Comparison of ENCODE assay signal across 24 mouse cellular contexts in genomic region chr11:22922546-22922945, GRCm38 (mm10). TPM values are rescaled to one million over a fixed set of nuclear protein-coding genes. Genes with fewer than 3 reads are reported as not detected.
DNase-seq lines count a peak whose midpoint lies in the region; ATAC-seq and TF ChIP-seq lines count a peak whose summit lies in the region.
"Had no signal": no experiment of that assay in that cellular context is flagged by ENCODE, and none has a peak within 500 bp of the region (broad histone marks: within the 10 kb centered on the region; RNA-seq: fewer than 3 reads in every experiment).

No protein-coding gene starts in this region.

- no peak for ATAC-seq in kidney, embryonic 16.5 days (ENCODE audit: low FRiP score, low TSS enrichment)
- ATAC-seq in kidney, embryonic 14.5 days (ENCODE audit: low FRiP score, low TSS enrichment) = no peak
- ATAC-seq: forebrain, embryonic 14.5 days had no signal

- DNase-seq in kidney, adult 2 months = peak; percentile 57
- DNase-seq in kidney, postnatal 25 days = no peak
- peak; percentile 42 for DNase-seq in kidney, adult 9 months
- peak; percentile 11 to 41 for DNase-seq in kidney, postnatal 36 days
- DNase-seq in yolk sac, embryonic 10.5 days (ENCODE audit: low spot score) = peak; percentile 50
- DNase-seq in layer of hippocampus, adult 18-20 months (ENCODE audit: low spot score in 2 of 2) = no peak
- DNase-seq: adrenal gland, adult 2 months; adrenal gland, postnatal 10 days; adrenal gland, postnatal 25 days; cerebellum, adult 11 months; cerebellum, adult 18-20 months; cerebellum, adult 8-10 months; cerebellum, adult 9-11 months; cerebellum, postnatal 14 days; cerebellum, postnatal 36 days; embryo, embryonic 11 days had no signal

- H3K9ac ChIP-seq in kidney, embryonic 16.5 days (replicated peaks; ENCODE audit: low read length) = no peak overlapping the region
- no peak overlapping the region for H3K9ac ChIP-seq in kidney, embryonic 14.5 days (ENCODE audit: low read depth, low read length)
- H3K9ac ChIP-seq: embryonic facial prominence, embryonic 13.5 days; embryonic facial prominence, embryonic 15.5 days; forebrain, embryonic 12.5 days had no signal

- no peaks in the 10 kb centered on the region for H3K9me3 ChIP-seq in kidney, embryonic 16.5 days (ENCODE audit: low read length)
- no peaks in the 10 kb centered on the region for H3K9me3 ChIP-seq in kidney, embryonic 14.5 days (ENCODE audit: control insufficient read depth, low read length)
- H3K9me3 ChIP-seq: embryonic facial prominence, embryonic 13.5 days; embryonic facial prominence, embryonic 15.5 days; forebrain, embryonic 10.5 days; forebrain, embryonic 12.5 days had no signal

- H3K27ac ChIP-seq in kidney, adult 2 months (ENCODE audit: insufficient read depth, low read depth, low read length) = no peak overlapping the region
- H3K27ac ChIP-seq in kidney, embryonic 16.5 days (ENCODE audit: low read length) = no peak overlapping the region
- H3K27ac ChIP-seq in kidney, embryonic 14.5 days (ENCODE audit: low read depth, low read length) = no peak overlapping the region
- H3K27ac ChIP-seq: embryonic facial prominence, embryonic 13.5 days; embryonic facial prominence, embryonic 15.5 days; forebrain, embryonic 10.5 days; forebrain, embryonic 12.5 days had no signal

- TF ChIP-seq POLR2A in kidney, adult 2 months (IDR thresholded peaks at IDR 0.05; ENCODE audit: low read depth, low read length) = no peak

- TF ChIP-seq CTCF in kidney, adult 2 months (conservative IDR thresholded peaks at IDR 0.05; ENCODE audit: insufficient read depth, insufficient read length, low read depth, low read length) = no peak

- 74% methylated on average over 2 of the region's 2 CpGs for WGBS in kidney, adult 2 months
- WGBS in kidney, embryonic 16.5 days = 78% methylated on average over 2 of the region's 2 CpGs
- WGBS in kidney, embryonic 14.5 days = 76% methylated on average over 2 of the region's 2 CpGs

- no peak overlapping the region for H3K4me2 ChIP-seq in kidney, embryonic 16.5 days (replicated peaks; ENCODE audit: low read depth, low read length)
- no peak overlapping the region for H3K4me2 ChIP-seq in kidney, embryonic 14.5 days (replicated peaks; ENCODE audit: low read depth, low read length)
- H3K4me2 ChIP-seq: embryonic facial prominence, embryonic 13.5 days; embryonic facial prominence, embryonic 15.5 days; forebrain, embryonic 12.5 days had no signal

- no peaks in the 10 kb centered on the region for H3K27me3 ChIP-seq in kidney, adult 2 months (replicated peaks; ENCODE audit: control insufficient read depth, insufficient read depth, low read length)
- H3K27me3 ChIP-seq in kidney, embryonic 16.5 days (ENCODE audit: insufficient read depth, low read length) = no peaks in the 10 kb centered on the region
- H3K27me3 ChIP-seq in kidney, embryonic 14.5 days (ENCODE audit: control insufficient read depth, insufficient read depth, low read length) = no peaks in the 10 kb centered on the region
- H3K27me3 ChIP-seq: embryonic facial prominence, embryonic 13.5 days; embryonic facial prominence, embryonic 15.5 days; forebrain, embryonic 12.5 days had no signal

- peaks cover 16% of the 10 kb centered on the region; the same call in 1 of the 2 replicates for H3K4me1 ChIP-seq in kidney, adult 2 months (ENCODE audit: control insufficient read depth, insufficient read depth, low read length)
- H3K4me1 ChIP-seq in kidney, embryonic 16.5 days (ENCODE audit: insufficient read depth, low read length) = no peaks in the 10 kb centered on the region
- H3K4me1 ChIP-seq in kidney, embryonic 14.5 days (ENCODE audit: control insufficient read depth, insufficient read depth, low read length) = no peaks in the 10 kb centered on the region
- H3K4me1 ChIP-seq: embryonic facial prominence, embryonic 13.5 days; embryonic facial prominence, embryonic 15.5 days; forebrain, embryonic 12.5 days had no signal

- no peaks in the 10 kb centered on the region for H3K36me3 ChIP-seq in kidney, adult 2 months (ENCODE audit: control insufficient read depth, insufficient read depth, low read length)
- H3K36me3 ChIP-seq in kidney, embryonic 16.5 days (ENCODE audit: insufficient read depth, low read length) = 0 out of 2 replicates have a peak, but pooled peaks cover under 1% of the 10 kb centered on the region
- no peaks in the 10 kb centered on the region for H3K36me3 ChIP-seq in kidney, embryonic 14.5 days (ENCODE audit: control insufficient read depth, insufficient read depth, low read length)
- H3K36me3 ChIP-seq: embryonic facial prominence, embryonic 13.5 days; forebrain, embryonic 12.5 days had no signal

- H3K4me3 ChIP-seq in kidney, adult 2 months (ENCODE audit: insufficient read depth, low read depth, low read length) = no peak overlapping the region
- H3K4me3 ChIP-seq in kidney, embryonic 16.5 days (ENCODE audit: low read length) = no peak overlapping the region
- H3K4me3 ChIP-seq in kidney, embryonic 14.5 days (ENCODE audit: low read length) = no peak overlapping the region
- H3K4me3 ChIP-seq: embryonic facial prominence, embryonic 13.5 days; embryonic facial prominence, embryonic 15.5 days; erythroblast, embryonic 14.5 days; forebrain, embryonic 10.5 days; forebrain, embryonic 12.5 days had no signal

RNA-seq across cellular contexts. Expression of gene Zrsr1, which starts 49.3 kb away (rescaled TPM):
- 5.9 and 6.1 TPM in 2 replicates for polyA plus RNA-seq in kidney, adult 2 months (2012; rRNA removed)
- polyA plus RNA-seq in kidney, embryonic 16.5 days (2015; fragmentation: Nextera tagmentation; extraction: Ambion mirVana) = 3.7 and 3.8 TPM in 2 replicates
- polyA plus RNA-seq in kidney, embryonic 14.5 days (2014; fragmentation: Nextera tagmentation; extraction: Ambion mirVana) = 2.3 and 3.0 TPM in 2 replicates
- 10 to 100 TPM; 71.3 to 72.3 TPM for total RNA-seq in layer of hippocampus, adult 18-20 months (2021)

RNA-seq across cellular contexts. Expression of gene Gm28048, which starts 59.3 kb away (rescaled TPM):
- polyA plus RNA-seq in kidney, adult 2 months (2012; rRNA removed) = 1.4 and 1.7 TPM in 2 replicates
- 24.4 and 24.7 TPM in 2 replicates for polyA plus RNA-seq in kidney, embryonic 16.5 days (2015; fragmentation: Nextera tagmentation; extraction: Ambion mirVana)
- 13.7 and 19.7 TPM in 2 replicates for polyA plus RNA-seq in kidney, embryonic 14.5 days (2014; fragmentation: Nextera tagmentation; extraction: Ambion mirVana)
- 1 to 10 TPM; 8.6 to 9.3 TPM for total RNA-seq in layer of hippocampus, adult 18-20 months (2021)
- polyA plus RNA-seq: adrenal gland, adult 2 months; erythroblast, embryonic 14.5 days had no signal

RNA-seq across cellular contexts. Expression of gene Commd1, which starts 59.6 kb away (rescaled TPM):
- 23.5 and 35.7 TPM in 2 replicates for polyA plus RNA-seq in kidney, adult 2 months (2012; rRNA removed)
- 371 and 385 TPM in 2 replicates for polyA plus RNA-seq in kidney, embryonic 16.5 days (2015; fragmentation: Nextera tagmentation; extraction: Ambion mirVana)
- 398 and 493 TPM in 2 replicates for polyA plus RNA-seq in kidney, embryonic 14.5 days (2014; fragmentation: Nextera tagmentation; extraction: Ambion mirVana)
- 10 to 100 TPM; 58.4 to 63.7 TPM for total RNA-seq in layer of hippocampus, adult 18-20 months (2021)

Comparison
In these comparisons a context has a peak if more than half of its experiments do, and no peak if none do; other contexts are left out.
1. DNase-seq: peak in kidney, adult 2 months (single experiment), kidney, adult 9 months (single experiment), kidney, postnatal 36 days (2 of 2) and yolk sac, embryonic 10.5 days (single experiment); none in kidney, postnatal 25 days (0 of 2) and layer of hippocampus, adult 18-20 months (0 of 2).
2. RNA of gene Commd1, which starts 59.6 kb away (polyA plus RNA-seq): 398 to 493 TPM in kidney, embryonic 14.5 days and 371 to 385 TPM in kidney, embryonic 16.5 days; 23.5 to 35.7 TPM in kidney, adult 2 months; every median in the first group is over 10 times any median in the second.